Mouse (Mus musculus) kidney, postnatal 4 days (tissue): ENCODE measurements at regions not wholly inside any gene's neighbourhood (a gene's known extent, or its start where the extent isn't known, plus 50 kb on each side); places are given as distances from the start of the nearest gene placed in this dataset.
"Not testable (repeated sequence)": the region's sequence is repeated elsewhere in the genome, so short reads cannot be mapped to it uniquely, and the experiment has no call there.

Experiments
- DNase-seq, 2 experiments: peaks; one replicate each; pipeline ENCODE4 v3.0.0; 2021; ENCODE audit warnings: mixed read lengths in 2 of 2

DNA sequence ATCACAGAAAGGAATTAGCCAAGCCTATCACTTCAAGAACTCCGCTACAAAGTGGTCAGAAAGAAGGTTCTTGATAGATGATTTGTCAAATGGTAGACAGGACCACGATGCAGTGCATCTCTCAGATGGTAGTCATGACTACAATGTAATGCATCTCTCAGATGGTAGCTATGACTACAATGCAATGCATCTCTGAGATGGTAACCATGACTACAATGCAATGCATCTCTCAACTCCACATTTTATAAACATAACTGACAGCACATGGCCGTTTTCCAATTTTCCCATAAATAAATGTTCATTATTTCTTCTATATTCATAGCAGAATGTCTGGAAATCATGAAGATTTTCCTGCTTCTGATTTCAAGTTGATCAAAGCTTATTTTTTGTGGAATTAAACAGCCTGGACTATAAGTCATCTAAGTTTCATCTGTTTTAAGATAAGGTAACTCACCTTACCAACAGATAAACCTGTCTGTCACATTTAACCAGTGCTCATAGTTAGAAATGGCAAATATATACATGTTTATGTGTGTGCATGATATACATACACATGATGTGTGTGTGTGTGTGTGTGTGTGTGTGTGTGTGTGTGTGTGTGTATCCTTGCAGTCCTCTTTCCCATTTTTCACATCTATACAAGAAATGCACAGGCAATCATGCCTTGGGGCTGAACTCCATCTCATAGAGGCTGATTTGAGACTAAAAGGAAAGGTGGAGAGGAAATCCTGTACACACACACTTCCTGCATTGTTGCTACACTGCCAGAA lies 122.4 kb downstream of the Phf3 start:
- DNase-seq: no peak

DNA sequence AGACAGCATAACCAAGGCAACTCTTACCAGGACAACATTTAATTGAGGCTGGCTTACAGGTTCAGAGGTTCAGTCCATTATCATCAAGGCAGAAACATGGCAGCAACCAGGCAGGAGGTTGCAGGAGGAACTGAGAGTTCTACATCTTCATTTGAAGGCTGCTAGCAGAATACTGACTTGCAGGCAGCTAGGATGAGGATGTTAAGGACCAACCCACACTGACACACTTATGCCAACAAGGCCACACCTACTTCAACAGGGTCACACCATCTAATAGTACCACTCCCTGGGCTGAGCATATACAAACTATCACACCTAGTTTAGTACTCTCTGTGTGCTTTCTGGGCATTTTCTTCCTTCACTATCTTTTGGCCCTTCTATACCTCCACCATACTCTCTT lies 131.8 kb downstream of the Phf3 start:
- DNase-seq: no peak

DNA sequence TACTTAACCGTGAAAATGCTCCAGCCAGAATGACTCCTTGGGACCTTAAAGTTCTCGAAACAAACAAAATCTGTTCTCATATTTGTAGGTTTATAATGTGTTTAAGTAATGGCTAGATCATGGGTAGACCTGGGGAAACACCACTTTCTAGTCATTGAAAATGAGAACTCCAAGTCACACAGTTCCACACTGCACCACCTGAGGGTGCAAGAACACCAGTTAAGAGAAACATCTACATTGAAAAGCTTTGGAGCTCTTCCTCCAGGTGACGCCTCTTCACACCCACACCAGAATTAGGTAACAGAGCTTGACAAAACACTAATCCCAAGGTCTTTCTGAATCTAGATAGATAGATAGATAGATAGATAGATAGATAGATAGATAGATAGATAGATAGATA lies 132.9 kb downstream of the Phf3 start:
- peak; percentile 59 to 61 for DNase-seq

DNA sequence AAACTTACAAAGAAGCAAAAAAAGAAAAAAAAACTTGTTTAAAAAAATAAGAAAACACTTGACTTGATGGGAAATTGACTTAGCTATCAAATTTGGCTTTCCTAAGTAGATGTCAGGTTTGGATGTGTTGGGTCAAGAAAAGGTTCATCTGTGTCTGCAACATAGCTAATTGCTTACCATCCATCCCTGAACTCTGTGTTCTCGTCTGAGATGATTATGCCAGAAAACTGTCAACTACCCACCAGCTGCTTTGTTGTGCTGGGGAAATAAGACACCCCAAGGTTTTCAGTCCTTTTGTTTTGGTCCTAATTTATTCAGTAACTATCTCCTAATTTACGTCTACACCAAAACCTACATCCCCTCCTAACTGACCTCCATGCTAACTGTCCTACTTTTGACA lies 152.2 kb downstream of the Phf3 start:
- no peak for DNase-seq

DNA sequence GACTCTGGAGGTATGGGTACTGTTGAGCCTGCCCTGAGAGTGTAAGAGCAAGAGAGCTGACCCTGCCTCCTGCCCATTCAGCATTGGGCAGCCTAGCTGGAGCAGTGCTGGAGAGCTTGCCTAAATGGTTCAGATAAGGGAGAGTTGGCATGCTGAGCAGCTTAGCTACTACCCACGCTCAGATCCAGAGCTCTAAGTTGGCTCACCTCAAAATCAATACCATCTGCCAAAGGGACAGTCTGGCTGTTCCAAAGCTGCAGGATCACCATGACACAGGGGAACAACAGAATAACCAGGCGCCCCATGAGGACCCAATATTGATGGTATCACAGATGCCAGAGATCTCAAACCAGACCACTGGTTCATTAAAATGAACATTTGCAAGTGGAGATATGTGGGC lies 152.9 kb downstream of the Phf3 start:
- no peak for DNase-seq

DNA sequence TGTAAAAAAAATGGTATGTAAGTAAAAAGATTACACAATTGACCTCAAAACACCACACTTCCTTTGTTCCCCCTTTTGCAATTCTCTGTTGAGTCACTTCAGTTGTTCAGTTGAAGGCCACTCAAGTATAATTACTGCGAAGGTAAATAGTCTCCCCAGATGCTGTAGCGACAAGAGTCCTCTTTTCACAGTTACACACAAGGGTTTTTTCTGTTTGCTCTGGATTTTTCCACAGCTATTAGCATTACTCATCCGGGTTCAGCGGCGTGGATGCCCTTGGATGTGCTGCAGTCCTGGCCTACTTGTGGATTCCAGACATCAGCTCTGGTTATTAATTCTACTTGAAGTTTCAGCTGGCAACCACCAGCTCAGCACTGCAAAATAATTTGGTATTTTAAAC lies 155.1 kb downstream of the Phf3 start:
- DNase-seq: no peak

DNA sequence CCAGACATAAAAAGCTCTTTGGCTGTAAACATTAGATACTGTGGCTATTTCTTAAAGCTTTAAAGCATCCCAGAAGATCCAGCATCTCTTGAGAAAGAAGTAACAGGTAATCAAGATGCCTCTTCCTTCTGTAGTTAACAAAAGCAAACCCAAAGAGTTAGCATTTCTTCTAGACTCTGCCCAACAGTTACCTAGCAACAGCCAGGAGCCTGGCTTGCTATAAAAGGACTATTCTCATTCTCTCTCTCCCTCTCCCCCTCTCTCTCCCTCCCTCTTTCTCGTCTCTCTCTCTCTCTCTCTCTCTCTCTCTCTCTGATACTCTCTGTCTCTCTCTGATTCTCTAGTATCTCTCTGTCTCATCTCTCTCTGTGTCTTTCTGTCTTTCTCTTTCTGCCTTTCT lies 157.4 kb downstream of the Phf3 start:
- no peak for DNase-seq

DNA sequence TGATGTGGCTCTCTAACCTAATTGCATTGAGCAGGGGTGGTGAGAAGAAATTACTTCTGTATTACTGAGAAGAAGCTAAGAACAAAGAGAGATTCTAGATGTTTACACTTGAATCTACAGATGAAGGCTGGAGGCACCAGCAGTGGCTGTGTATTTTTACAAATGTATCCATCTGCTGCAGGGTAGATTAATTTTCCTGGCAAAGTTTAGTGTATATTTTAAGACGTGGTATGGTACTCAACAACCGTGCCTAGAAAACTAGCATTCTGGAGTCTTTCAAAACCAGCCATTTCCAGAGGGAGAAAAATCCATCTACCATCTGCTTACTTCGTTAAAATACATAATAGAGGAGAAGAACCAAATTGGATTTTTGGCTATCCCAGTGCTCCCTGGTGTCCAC lies 172.6 kb downstream of the Phf3 start:
- DNase-seq: no peak

DNA sequence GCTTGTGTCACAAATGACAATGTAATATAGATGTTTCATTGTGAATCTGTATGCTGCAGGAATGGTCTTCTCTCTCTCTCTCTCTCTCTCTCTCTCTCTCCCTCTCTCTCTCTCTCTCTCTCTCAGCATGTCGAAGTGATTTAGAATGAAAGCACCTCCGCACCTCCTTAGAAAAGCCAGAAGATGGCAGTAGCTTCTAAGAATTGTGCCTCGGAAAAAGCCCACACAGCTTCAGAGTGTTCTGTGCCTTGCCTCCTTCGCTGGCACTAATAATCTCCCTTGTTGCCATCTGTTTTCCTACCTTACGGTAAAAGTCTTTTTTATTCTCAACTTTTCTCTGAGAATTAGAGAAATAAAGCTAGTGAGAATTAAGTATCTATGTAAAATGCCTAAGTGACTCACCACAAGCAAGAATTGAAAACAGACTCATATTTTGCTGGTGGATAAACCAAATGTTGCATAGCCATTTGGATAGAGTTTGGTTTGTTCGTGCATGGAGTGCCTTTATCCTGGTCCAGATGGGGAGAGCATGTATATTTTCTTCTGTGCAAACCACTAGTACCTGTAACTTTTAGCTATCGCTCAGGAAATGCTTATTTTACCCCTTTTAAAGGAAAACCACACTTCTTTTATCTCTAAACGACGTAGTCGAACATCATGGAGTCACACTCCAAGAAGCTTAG lies 173.2 kb downstream of the Phf3 start:
- no peak for DNase-seq

DNA sequence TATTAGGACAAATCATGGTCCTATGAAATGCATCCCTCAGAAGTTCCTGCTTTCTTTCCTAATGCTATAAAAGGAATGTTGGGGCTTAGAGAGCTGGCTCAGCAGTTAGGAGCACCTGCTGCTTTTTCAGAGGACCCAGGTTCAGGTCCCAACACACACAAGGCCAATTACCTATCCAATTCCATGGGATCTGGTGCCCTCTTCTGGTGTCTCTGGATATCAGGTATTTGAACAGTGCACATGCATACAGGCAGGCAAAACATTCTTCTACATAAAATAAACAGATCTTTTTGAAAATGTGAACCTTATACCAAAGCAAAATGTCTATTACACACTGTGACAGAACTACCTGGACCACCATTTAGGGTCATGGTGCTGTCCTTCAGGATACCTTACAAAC lies 177.4 kb downstream of the Phf3 start:
- no peak for DNase-seq

DNA sequence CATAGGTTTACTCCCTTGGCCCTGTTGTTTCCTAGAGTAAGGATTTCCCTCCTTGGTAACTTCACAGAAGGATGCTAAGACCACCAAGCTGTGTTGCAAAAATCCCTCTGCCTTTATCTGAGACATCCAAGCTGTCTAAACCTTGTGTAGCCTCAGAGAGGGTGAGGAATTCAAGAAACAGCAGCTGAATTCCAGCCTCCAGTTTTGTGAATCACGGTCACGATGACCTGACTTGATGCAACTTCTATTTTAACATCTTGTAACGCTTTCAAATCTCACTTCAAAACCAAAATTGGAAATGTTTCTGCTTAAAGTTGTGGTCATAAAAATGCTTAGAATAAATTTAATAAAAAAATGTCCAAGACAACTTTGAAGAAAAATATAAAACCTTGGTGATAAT lies 188.4 kb downstream of the Phf3 start:
- DNase-seq: no peak

DNA sequence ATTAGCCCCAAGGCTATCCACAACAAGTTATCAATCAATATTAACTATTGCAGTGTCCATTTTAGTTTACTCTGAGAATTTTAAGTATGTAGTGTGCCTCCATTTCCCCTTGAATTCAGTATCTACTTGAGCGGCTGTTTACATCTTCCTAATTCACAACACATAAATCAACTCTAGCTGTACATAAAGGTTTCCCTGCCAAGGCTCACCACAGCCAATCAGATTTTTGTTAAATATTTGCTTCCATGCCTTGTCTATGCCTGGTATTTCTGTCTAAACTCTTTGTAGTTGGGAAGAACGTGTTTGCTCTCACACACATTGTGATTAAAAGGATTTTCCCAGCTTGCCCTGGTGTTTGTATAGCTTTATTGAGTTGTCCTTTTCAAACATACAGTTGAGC lies 189.8 kb downstream of the Phf3 start:
- DNase-seq: no peak

DNA sequence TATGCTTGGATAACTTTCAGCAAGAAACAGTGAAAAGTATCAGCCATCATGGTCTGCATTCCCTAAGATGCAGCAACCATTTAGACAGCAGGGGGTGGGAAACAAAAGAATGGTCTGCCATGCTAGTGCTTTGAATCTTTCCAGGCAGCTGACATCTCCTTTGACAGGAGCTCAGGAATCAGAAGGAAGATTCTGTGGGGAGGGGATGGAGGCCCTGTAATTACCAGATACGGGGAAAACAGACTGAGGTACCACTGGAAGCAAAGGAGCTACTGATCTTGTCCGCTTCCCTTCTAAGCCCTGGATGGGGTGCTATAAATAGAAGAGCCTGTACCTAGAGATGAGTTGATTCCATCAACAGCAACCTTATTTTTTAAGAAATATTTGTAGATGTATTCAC lies 233.9 kb downstream of the Phf3 start:
- DNase-seq: no peak

DNA sequence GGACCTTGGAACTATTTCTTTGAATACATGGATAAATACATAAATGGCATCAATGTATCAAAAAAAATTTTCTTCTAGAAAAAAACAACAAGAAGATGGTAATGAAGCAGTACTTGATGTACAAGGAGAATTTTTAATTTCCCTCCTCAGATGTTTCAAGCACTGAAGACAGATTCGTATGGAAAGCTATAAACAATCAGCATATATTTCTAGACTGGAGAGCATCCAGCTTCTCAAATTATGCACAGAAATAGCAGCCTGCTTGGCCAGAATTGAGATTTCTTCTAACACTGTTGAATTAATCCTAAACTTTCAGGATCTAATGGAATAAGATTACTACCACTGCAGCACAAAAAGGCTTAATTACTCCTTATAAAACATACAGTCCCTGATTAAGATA lies 241.0 kb downstream of the Phf3 start:
- DNase-seq: no peak

DNA sequence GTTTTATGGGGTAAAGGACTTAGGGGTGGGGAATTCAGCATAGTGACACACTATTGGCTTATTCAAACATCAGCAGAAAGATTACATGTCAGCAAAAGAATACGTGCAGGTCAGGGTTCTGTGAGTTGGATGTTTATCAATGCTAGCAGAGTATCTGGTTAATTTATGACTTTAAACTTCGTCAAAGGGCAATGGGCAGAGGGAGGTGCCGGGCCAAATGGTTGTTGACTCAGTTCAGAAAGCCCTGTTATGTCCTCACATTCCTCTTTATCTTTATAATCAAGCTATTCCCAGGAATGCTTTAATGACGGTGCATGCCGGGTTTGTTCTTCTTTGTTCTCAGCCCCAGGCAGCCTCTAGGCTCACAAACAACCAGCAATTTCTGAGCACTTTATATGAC lies 245.9 kb downstream of the Phf3 start:
- not testable (repeated sequence) for DNase-seq

DNA sequence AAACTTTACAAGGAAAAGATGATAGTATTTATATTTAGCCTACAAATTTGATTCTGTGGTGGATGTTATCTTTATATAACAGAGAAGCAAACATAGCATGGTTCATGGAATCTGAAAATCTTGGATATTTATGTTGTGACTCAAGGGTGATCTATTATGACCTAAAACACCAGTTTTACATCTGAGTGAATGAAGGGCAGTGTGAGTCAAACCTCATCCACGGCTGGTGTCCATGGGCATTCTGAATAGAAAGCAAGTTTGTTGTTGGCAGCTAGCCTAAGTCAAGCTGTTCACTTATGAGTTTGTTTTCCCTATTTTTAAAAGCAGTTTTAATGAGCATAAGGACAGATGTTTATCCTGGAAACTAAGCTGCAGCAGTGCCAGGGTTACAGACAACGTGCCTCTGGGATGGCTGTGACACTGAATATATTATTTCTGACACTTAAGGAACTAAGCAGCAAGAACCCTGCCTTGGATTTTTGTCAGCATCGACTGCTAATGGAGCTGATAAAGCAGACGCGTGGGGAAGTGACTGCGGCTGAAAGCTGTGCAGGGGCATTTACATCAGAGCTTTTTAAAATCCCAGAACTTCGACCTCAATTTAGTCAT lies 278.5 kb downstream of the Phf3 start:
- DNase-seq: peak; percentile 5 to 10

DNA sequence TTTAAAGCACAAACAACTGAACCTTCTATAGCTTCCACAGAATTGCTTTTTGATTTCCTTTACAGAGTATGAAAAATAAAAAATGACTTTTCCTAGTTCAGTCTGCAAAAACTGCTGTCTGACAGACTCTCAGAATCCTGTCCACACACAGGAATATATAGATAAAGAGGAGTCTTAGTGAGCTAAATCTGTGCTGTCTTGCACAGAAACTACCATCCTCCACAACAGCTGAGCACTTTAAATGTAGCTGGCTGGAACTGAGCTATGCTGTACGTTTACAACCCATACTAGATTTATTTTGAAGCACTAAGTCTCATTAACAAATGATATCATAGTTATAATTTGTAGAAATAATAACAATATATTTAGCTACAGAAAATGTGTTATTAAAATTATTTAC lies 279.7 kb downstream of the Phf3 start:
- no peak for DNase-seq

DNA sequence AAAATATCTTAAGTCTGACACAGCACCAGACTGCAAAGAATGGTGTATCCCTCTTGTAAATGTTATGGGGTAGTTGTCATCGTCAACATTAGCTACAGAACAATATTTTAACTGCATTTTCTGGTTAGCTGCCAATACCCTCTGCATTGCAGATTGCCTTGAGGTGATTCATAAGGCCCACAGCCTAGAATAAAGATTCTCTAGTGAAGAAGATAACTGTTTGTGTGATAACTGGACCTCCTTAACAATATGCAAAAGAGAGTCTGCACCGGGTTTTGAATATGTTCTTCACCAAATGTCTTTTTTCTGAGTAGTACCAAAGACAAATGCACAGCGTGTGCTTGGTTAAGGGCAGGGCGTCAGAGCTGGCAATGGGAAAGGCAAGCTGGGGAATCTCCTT lies 283.0 kb downstream of the Phf3 start:
- no peak for DNase-seq

DNA sequence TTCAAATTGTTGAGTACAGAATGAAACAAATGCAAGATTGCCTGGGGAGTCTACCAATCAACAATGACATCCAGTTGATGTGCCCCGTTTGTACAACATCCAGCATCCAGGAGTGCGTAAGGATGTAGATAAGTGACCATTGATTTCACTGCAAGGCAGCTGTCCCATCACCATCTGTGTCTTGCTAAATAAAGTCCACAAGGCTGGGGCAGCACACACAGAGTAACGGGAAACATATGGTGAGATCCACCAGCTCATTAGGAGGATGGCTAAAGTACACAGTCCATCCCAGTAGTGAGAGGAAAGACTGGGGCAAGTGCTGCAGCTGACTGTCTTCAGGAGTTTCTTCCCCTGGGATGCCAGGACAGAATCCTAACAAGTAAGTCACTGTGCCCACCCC lies 284.8 kb downstream of the Phf3 start:
- DNase-seq: no peak

DNA sequence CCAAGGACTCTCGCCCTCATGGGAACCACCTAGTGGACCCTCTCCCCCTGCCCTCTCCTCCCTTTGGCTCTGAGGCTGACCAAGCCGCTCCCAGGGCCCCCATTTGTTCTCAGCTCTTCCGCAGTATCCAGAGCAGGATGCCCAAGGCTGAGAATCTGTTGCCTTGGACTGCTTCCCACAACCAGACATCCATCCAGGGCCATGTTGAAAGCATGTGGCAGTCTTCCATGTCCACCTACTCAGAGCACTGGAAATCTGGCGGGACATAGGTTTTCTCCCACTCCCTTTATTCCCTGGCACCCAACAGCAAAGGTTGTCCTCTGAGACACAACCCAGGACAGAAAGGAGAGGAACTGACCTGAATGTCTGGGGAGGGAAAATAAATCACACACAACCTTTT lies 285.4 kb downstream of the Phf3 start:
- DNase-seq: no peak

DNA sequence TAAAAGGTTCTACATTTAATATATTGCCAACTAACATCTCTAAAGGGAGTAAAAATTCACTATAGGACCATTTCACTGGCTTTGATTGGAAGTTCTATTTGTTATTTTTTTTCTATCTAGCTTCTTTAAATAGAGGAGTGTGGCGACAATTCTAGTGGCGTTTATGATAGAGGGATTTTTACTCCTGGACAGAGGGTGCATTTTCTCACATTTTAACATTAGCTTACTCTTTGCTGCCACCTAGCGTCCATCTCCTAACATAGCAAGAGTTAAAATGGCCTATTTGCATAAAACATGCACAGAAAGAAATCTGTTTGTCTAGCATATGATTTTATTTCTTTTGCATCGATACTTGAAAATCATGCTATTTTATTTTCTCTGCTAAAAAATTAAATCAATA lies 288.9 kb downstream of the Phf3 start:
- peak; percentile 9 to 10 for DNase-seq

DNA sequence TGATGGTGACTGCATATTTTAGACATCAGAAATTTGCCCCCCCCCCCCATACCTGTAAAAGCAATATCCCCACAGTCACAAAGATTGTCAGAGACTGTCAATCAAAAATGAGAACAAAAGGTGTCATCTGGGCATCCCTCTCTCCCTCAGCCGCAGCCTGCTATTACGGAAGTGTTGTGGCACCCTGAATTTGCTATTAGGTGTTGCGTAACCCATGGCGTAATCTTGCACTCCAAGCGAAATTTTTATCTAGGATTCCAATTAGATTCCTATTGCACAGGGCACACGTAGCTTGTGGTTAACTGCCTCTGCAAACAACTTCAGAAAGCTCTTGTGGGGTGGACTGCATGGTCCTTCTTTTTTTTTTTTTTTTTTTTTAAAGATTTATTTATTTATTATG lies 289.9 kb downstream of the Phf3 start:
- DNase-seq: no peak

DNA sequence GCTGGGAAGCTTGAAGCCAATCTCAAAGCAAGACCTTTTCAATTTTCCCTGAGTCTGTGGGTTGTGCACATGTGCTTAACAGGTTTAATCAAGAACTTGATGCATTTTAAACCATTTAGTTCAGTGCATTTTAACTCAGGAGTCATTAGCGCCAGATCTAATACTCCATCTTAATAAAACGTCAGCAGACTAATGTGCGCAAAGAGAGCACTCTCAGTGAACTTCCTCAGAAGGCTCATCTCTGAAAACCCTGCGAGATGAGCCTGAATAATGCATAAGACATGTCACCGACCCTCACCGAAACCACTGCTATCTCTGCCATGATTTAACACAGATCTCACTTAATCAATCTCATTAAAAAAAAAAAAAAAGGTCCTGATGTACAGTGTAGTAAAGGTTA lies 309.0 kb downstream of the Phf3 start:
- DNase-seq: no peak

DNA sequence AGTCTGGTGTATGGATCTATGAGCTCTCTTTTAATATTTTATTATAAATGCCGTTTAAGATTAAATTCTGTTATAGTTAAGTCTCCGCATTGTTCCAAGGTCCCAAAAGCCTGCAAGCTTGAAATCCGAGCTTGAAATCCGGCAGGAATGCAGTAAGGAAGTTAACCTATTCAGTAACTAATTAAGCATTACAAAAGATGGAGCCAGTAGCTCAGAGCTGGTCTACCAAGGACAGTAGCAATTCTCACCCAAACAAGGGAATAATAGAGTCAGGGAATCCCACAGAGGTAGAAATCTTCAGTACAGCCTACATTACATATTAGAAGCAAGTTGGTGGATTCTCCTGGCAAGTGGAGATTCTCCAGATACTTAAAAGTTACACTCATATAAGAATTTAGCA lies 325.0 kb downstream of the Phf3 start:
- not testable (repeated sequence) for DNase-seq
